Mouse (Mus musculus) olfactory bulb, adult 2 months (tissue): ENCODE data around the gene Kalrn.

Experiments used
- CTCF ChIP-seq: fragments of 200-500 bp; IDR thresholded peaks from 2 replicates; pipeline ENCODE4 v1.5.1; 2012; ENCODE audit warnings: low read depth, mild to moderate bottlenecking, low read length, moderate library complexity; ENCODE audit not compliant: insufficient read depth
- POLR2A ChIP-seq: fragments of 200-500 bp; IDR thresholded peaks from 2 replicates; pipeline ENCODE4 v1.6.1; 2012; ENCODE audit warnings: mild to moderate bottlenecking, low read depth, low read length, moderate library complexity; ENCODE audit not compliant: insufficient read depth

- TF ChIP-seq POLR2A: no peak
- TF ChIP-seq CTCF: no peak
Measured at GRCm38 (mm10) chr16:34040276-34040675, 533.1 kb downstream of the Kalrn start.
